Mouse (Mus musculus) bone marrow macrophage, adult 2 months (primary cell): ENCODE results near the gene Hspa2. TPM values are rescaled to one million over a fixed set of nuclear protein-coding genes. Genes with fewer than 3 reads are reported as not detected.

ENCODE experiments used
- H3K27ac ChIP-seq: 2 replicates; pipeline ENCODE4 v1.5.1; 2012; ENCODE audit warnings: low read depth, low read length; ENCODE audit not compliant: insufficient read depth
- H3K4me1 ChIP-seq: 2 replicates; pipeline ENCODE4 v1.6.1; 2012; ENCODE audit warnings: low read length; ENCODE audit not compliant: control insufficient read depth, insufficient read depth
- H3K4me3 ChIP-seq: 2 replicates; pipeline ENCODE4 v1.5.1; 2012; ENCODE audit warnings: mild to moderate bottlenecking, low read length, moderate library complexity; ENCODE audit not compliant: insufficient read depth
- CTCF ChIP-seq: IDR thresholded peaks from 2 replicates; pipeline ENCODE4 v1.5.1; 2012; ENCODE audit warnings: low read depth, mild to moderate bottlenecking, low read length, moderate library complexity
- POLR2A ChIP-seq: IDR thresholded peaks from 2 replicates; pipeline ENCODE4 v1.6.1; 2012; ENCODE audit warnings: mild to moderate bottlenecking, low read depth, low read length, borderline replicate concordance
- polyA plus RNA-seq: library from polyadenylated mRNA; stranded (reverse); fragments of >200 nt; gene quantifications from 2 replicates; pipeline ENCODE4 v1.2.4, GENCODE M21; 2012; ENCODE audit not compliant: missing spikeins, insufficient read depth, insufficient read length

Gene Hspa2
- polyA plus RNA-seq, 1 experiment: 8.0 TPM

GRCm38 (mm10) chr12:76452203-76452602 is 48.2 kb downstream of the Hspa2 start:
- Histone ChIP-seq H3K4me1 (no peaks in the 10 kb centered on the region), H3K27ac (no peak overlapping the region), H3K4me3 (no peak overlapping the region)
- no peak for TF ChIP-seq POLR2A
- no peak for TF ChIP-seq CTCF

Other genes starting within 250 kb of the Hspa2 start
- gene Esr2, start 226.9 kb upstream of the Hspa2 start, polyA plus RNA-seq: not detected in 2 replicates
- gene Tex21, start 157.4 kb upstream of the Hspa2 start, polyA plus RNA-seq: not detected in 2 replicates
- 7.7 and 8.7 TPM in 2 replicates for gene Mthfd1, start 148.9 kb upstream of the Hspa2 start, polyA plus RNA-seq
- not detected in 2 replicates for gene Akap5, start 79.3 kb upstream of the Hspa2 start, polyA plus RNA-seq
- 8.6 and 9.5 TPM in 2 replicates for gene Zbtb25, start 34.6 kb upstream of the Hspa2 start, polyA plus RNA-seq
- 8.8 and 9.6 TPM in 2 replicates for gene Zbtb1, start 33.9 kb upstream of the Hspa2 start, polyA plus RNA-seq
- not detected in 2 replicates for gene Ppp1r36, start 13.4 kb downstream of the Hspa2 start, polyA plus RNA-seq
- gene Plekhg3, start 126.7 kb downstream of the Hspa2 start, polyA plus RNA-seq: 49.6 and 50.4 TPM in 2 replicates